Mouse (Mus musculus): ENCODE data around the gene 2310061I04Rik. TPM values are rescaled to one million over a fixed set of nuclear protein-coding genes. Genes with fewer than 3 reads are reported as not detected.

Gene 2310061I04Rik
- total RNA-seq, 1 experiment from 2014 or later, result 5.7 TPM

GRCm38 (mm10) chr17:35917463-35918251 is 20.4 kb upstream of the 2310061I04Rik start:
- ATAC-seq (replicated peaks; ENCODE audit: insufficient number of reproducible peaks, low FRiP score, low TSS enrichment, poor library complexity, severe bottlenecking), result peak; percentile 7

- ATAC-seq (replicated peaks; ENCODE audit: insufficient number of reproducible peaks, low FRiP score, low TSS enrichment, poor library complexity, severe bottlenecking), result no peak
These were observed 19.9 kb upstream of the 2310061I04Rik start for GRCm38 (mm10) chr17:35917143-35917462.

- ATAC-seq (replicated peaks; ENCODE audit: insufficient number of reproducible peaks, low FRiP score, low TSS enrichment, poor library complexity, severe bottlenecking), result peak; percentile 76
These were observed 19.3 kb upstream of the 2310061I04Rik start, which contains the start of the genes Mrps18b and Ppp1r10 for GRCm38 (mm10) chr17:35916297-35917142. TSS of gene Mrps18b (minus strand) at chr17:35916389. TSS of gene Ppp1r10 (plus strand) at chr17:35916434.

- no peak; the same call in 1 of the 2 replicates for ATAC-seq (replicated peaks; ENCODE audit: insufficient number of reproducible peaks, low FRiP score, low TSS enrichment, poor library complexity, severe bottlenecking)
These were observed 18.5 kb upstream of the 2310061I04Rik start for GRCm38 (mm10) chr17:35915538-35916296.

- ATAC-seq (replicated peaks; ENCODE audit: insufficient number of reproducible peaks, low FRiP score, low TSS enrichment, poor library complexity, severe bottlenecking), result no peak
These were observed 17.7 kb upstream of the 2310061I04Rik start for GRCm38 (mm10) chr17:35914975-35915374.

- peak; percentile 83 for ATAC-seq (replicated peaks; ENCODE audit: insufficient number of reproducible peaks, low FRiP score, low TSS enrichment, poor library complexity, severe bottlenecking)
These were observed 12.7 kb upstream of the 2310061I04Rik start, which contains the start of gene Atat1 for GRCm38 (mm10) chr17:35909919-35910369. TSS of gene Atat1 (minus strand) at chr17:35910075.

GRCm38 (mm10) chr17:35909186-35909918 is 12.1 kb upstream of the 2310061I04Rik start:
- ATAC-seq (replicated peaks; ENCODE audit: insufficient number of reproducible peaks, low FRiP score, low TSS enrichment, poor library complexity, severe bottlenecking), result peak; percentile 40; the same call in 1 of the 2 replicates

GRCm38 (mm10) chr17:35907609-35908008 is 10.4 kb upstream of the 2310061I04Rik start:
- no peak for ATAC-seq (replicated peaks; ENCODE audit: insufficient number of reproducible peaks, low FRiP score, low TSS enrichment, poor library complexity, severe bottlenecking)

- ATAC-seq (replicated peaks; ENCODE audit: insufficient number of reproducible peaks, low FRiP score, low TSS enrichment, poor library complexity, severe bottlenecking), result no peak
These were observed 8.4 kb upstream of the 2310061I04Rik start for GRCm38 (mm10) chr17:35905587-35905986.

- ATAC-seq (replicated peaks; ENCODE audit: insufficient number of reproducible peaks, low FRiP score, low TSS enrichment, poor library complexity, severe bottlenecking), result no peak
These were observed 6.7 kb upstream of the 2310061I04Rik start for GRCm38 (mm10) chr17:35903992-35904355.

- ATAC-seq (replicated peaks; ENCODE audit: insufficient number of reproducible peaks, low FRiP score, low TSS enrichment, poor library complexity, severe bottlenecking), result no peak
These were observed 6.2 kb upstream of the 2310061I04Rik start for GRCm38 (mm10) chr17:35903343-35903991.

GRCm38 (mm10) chr17:35900636-35901035 is 3.4 kb upstream of the 2310061I04Rik start:
- no peak for ATAC-seq (replicated peaks; ENCODE audit: insufficient number of reproducible peaks, low FRiP score, low TSS enrichment, poor library complexity, severe bottlenecking)

- no peak for ATAC-seq (replicated peaks; ENCODE audit: insufficient number of reproducible peaks, low FRiP score, low TSS enrichment, poor library complexity, severe bottlenecking)
These were observed 678 bp upstream of the 2310061I04Rik start for GRCm38 (mm10) chr17:35897644-35898573.

- ATAC-seq (replicated peaks; ENCODE audit: insufficient number of reproducible peaks, low FRiP score, low TSS enrichment, poor library complexity, severe bottlenecking), result no peak
These were observed 9.5 kb downstream of the 2310061I04Rik start for GRCm38 (mm10) chr17:35887725-35888124.

- ATAC-seq (replicated peaks; ENCODE audit: insufficient number of reproducible peaks, low FRiP score, low TSS enrichment, poor library complexity, severe bottlenecking), result no peak
These were observed 13.5 kb downstream of the 2310061I04Rik start for GRCm38 (mm10) chr17:35883777-35884176.

GRCm38 (mm10) chr17:35882924-35883323 is 14.3 kb downstream of the 2310061I04Rik start:
- ATAC-seq (replicated peaks; ENCODE audit: insufficient number of reproducible peaks, low FRiP score, low TSS enrichment, poor library complexity, severe bottlenecking), result no peak
